Mouse (Mus musculus) embryonic facial prominence, embryonic 13.5 days (tissue): Measurements from ENCODE around the gene Lcor. TPM values are rescaled to one million over a fixed set of nuclear protein-coding genes. Genes with fewer than 3 reads are reported as not detected.

Experiments
- ATAC-seq: fragments of 200-750 bp; cut with Nextera tagmentation; 2 replicates; pipeline ENCODE4 v1.8.0; 2017; ENCODE audit warnings: low read depth; ENCODE audit not compliant: insufficient number of reproducible peaks, insufficient read depth, low FRiP score, low TSS enrichment
- H3K27ac ChIP-seq: fragments of 300-500 bp; sonication (generic); 2 replicates; pipeline ENCODE4 v1.5.1; 2015; ENCODE audit warnings: moderate library complexity, mild to moderate bottlenecking, inconsistent platforms
- H3K27me3 ChIP-seq: fragments of 300-500 bp; sonication (generic); 2 replicates; pipeline ENCODE4 v1.6.1; 2015; ENCODE audit warnings: mild to moderate bottlenecking, inconsistent platforms
- H3K36me3 ChIP-seq: fragments of 300-500 bp; sonication (generic); 2 replicates; pipeline ENCODE4 v1.6.1; 2015; ENCODE audit warnings: mild to moderate bottlenecking, inconsistent platforms
- H3K4me1 ChIP-seq: fragments of 300-500 bp; sonication (generic); 2 replicates; pipeline ENCODE4 v1.6.1; 2015; ENCODE audit warnings: inconsistent platforms
- H3K4me2 ChIP-seq: fragments of 300-500 bp; sonication (generic); 2 replicates; pipeline ENCODE4 v1.6.1; 2015; ENCODE audit warnings: moderate library complexity, mild to moderate bottlenecking, inconsistent platforms
- H3K4me3 ChIP-seq: fragments of 300-500 bp; sonication (generic); 2 replicates; pipeline ENCODE4 v1.5.1; 2015; ENCODE audit warnings: mild to moderate bottlenecking, inconsistent platforms
- H3K9ac ChIP-seq: fragments of 300-500 bp; sonication (generic); 2 replicates; pipeline ENCODE4 v1.6.1; 2015; ENCODE audit warnings: mild to moderate bottlenecking, inconsistent platforms
- H3K9me3 ChIP-seq: fragments of 300-500 bp; sonication (generic); 2 replicates; pipeline ENCODE4 v1.6.1; 2016; ENCODE audit warnings: inconsistent platforms
- WGBS: fragments of 180-500 bp; shearing (Covaris S2); methylation state at CpG from one replicate; pipeline ENCODE4 v1.1.7; 2015; ENCODE audit warnings: mixed read lengths; 5-methylcytosine and 5-hydroxymethylcytosine counted together
- microRNA-seq: library from miRNA; unstranded; fragments of <30 nt; microRNA quantifications from one replicate; pipeline ENCODE4, GENCODE M21; 2016
- polyA plus RNA-seq: library from polyadenylated mRNA; unstranded; fragments of >200 nt; fragmentation: Nextera tagmentation; extraction: Ambion mirVana; gene quantifications from 2 replicates; pipeline ENCODE4 v1.2.1, GENCODE M21; 2015

The Lcor gene
- polyA plus RNA-seq, 1 experiment from 2014 or later = 9.4 TPM

GRCm38 (mm10) chr19:41606208-41606987 lies 124.0 kb downstream of the Lcor start:
- Histone ChIP-seq H3K27ac (no peak overlapping the region), H3K27me3 (no peaks in the 10 kb centered on the region), H3K9ac (no peak overlapping the region), H3K4me2 (no peak overlapping the region), H3K4me1 (no peaks in the 10 kb centered on the region), H3K9me3 (peaks cover 9% of the 10 kb centered on the region; the same call in 1 of the 2 replicates), H3K36me3 (no peaks in the 10 kb centered on the region), H3K4me3 (no peak overlapping the region)
- WGBS = 70% methylated on average over 10 of the region's 10 CpGs
- ATAC-seq = no peak

- Histone ChIP-seq H3K36me3 (no peaks in the 10 kb centered on the region), H3K4me2 (no peak overlapping the region), H3K27me3 (peaks cover 26% of the 10 kb centered on the region), H3K4me3 (no peak overlapping the region), H3K9me3 (peaks cover 4% of the 10 kb centered on the region; the same call in 1 of the 2 replicates), H3K27ac (no peak overlapping the region), H3K4me1 (peaks cover 18% of the 10 kb centered on the region), H3K9ac (no peak overlapping the region)
- ATAC-seq = no peak
- 72% methylated on average over 6 of the region's 6 CpGs for WGBS
These were observed 129.2 kb downstream of the Lcor start for GRCm38 (mm10) chr19:41611683-41612082.

Small RNA genes within 50 kb of the gene (microRNA-seq; reads per million reads assigned to microRNA genes)
- not detected for gene Mir8091

Other genes starting within 250 kb of the Lcor start
- 125 and 138 TPM in 2 replicates for gene Tm9sf3, start 218.6 kb upstream of the Lcor start, polyA plus RNA-seq
- gene Pik3ap1, start 97.5 kb upstream of the Lcor start, polyA plus RNA-seq = 1.8 and 1.9 TPM in 2 replicates
- gene Gm340, start 99.7 kb downstream of the Lcor start, polyA plus RNA-seq = 2.6 and 2.8 TPM in 2 replicates